ENCODE assay signal across 21 mouse cellular contexts in genomic region chr10:42239810-42240111, GRCm38 (mm10). TPM values are rescaled to one million over a fixed set of nuclear protein-coding genes. Genes with fewer than 3 reads are reported as not detected.
DNase-seq lines count a peak whose midpoint lies in the region; ATAC-seq and TF ChIP-seq lines count a peak whose summit lies in the region.
"Had no signal": no experiment of that assay in that cellular context is flagged by ENCODE, and none has a peak within 500 bp of the region (broad histone marks: within the 10 kb centered on the region; RNA-seq: fewer than 3 reads in every experiment).

No protein-coding gene starts in this region.

- H3K27me3 ChIP-seq in lung, postnatal 0 days (replicated peaks; ENCODE audit: insufficient read depth, low read length): no peaks in the 10 kb centered on the region
- H3K27me3 ChIP-seq in midbrain, embryonic 15.5 days (replicated peaks): no peaks in the 10 kb centered on the region
- H3K27me3 ChIP-seq: embryonic facial prominence, embryonic 13.5 days; heart, embryonic 13.5 days; hindbrain, embryonic 15.5 days had no signal

- no peaks in the 10 kb centered on the region for H3K9me3 ChIP-seq in lung, postnatal 0 days (ENCODE audit: low read length)
- no peaks in the 10 kb centered on the region for H3K9me3 ChIP-seq in midbrain, embryonic 15.5 days
- H3K9me3 ChIP-seq: embryonic facial prominence, embryonic 13.5 days; forebrain, embryonic 12.5 days; G1E; heart, embryonic 13.5 days; hindbrain, embryonic 15.5 days had no signal

- no peak overlapping the region for H3K4me3 ChIP-seq in lung, postnatal 0 days (ENCODE audit: low read depth, low read length)
- H3K4me3 ChIP-seq in lung, adult 2 months (replicated peaks; ENCODE audit: extremely low read depth, low read depth, low read length): no peak overlapping the region
- no peak overlapping the region for H3K4me3 ChIP-seq in midbrain, embryonic 15.5 days
- H3K4me3 ChIP-seq: embryonic facial prominence, embryonic 13.5 days; forebrain, embryonic 12.5 days; gastrocnemius, adult 2 months; heart, embryonic 13.5 days; hindbrain, embryonic 15.5 days had no signal

- H3K9ac ChIP-seq in lung, postnatal 0 days (replicated peaks; ENCODE audit: low read depth): no peak overlapping the region
- no peak overlapping the region for H3K9ac ChIP-seq in midbrain, embryonic 15.5 days
- H3K9ac ChIP-seq: embryonic facial prominence, embryonic 13.5 days; forebrain, embryonic 12.5 days; heart, embryonic 13.5 days; hindbrain, embryonic 15.5 days had no signal

- TF ChIP-seq CTCF in lung, postnatal 0 days (IDR thresholded peaks at IDR 0.05): no peak
- TF ChIP-seq CTCF in lung, adult 2 months (IDR thresholded peaks at IDR 0.05; ENCODE audit: insufficient read depth, low read length): no peak

- DNase-seq in cerebellum, postnatal 4 days (ENCODE audit: low spot score in 2 of 2): no peak
- no peak for DNase-seq in lung, postnatal 0 days (ENCODE audit: low spot score)
- no peak for DNase-seq in lung, adult 2 months
- peak; percentile 65 for DNase-seq in cerebellum, adult 9-11 months
- no peak for DNase-seq in left cerebral cortex, postnatal 4 days
- DNase-seq: adrenal gland, adult 8-10 months; adrenal gland, postnatal 36 days; B cell, adult 2 months; gastrocnemius, adult 2 months; gastrocnemius, postnatal 36 days; heart, adult 11 months; heart, postnatal 36 days had no signal

- H3K4me2 ChIP-seq in lung, postnatal 0 days (replicated peaks; ENCODE audit: low read depth, low read length): no peak overlapping the region
- H3K4me2 ChIP-seq in midbrain, embryonic 15.5 days: no peak overlapping the region
- H3K4me2 ChIP-seq: embryonic facial prominence, embryonic 13.5 days; forebrain, embryonic 12.5 days; heart, embryonic 13.5 days; hindbrain, embryonic 15.5 days had no signal

- intact Hi-C loops in left cerebral cortex, postnatal 4 days (cut with DNase I): no loop called here

- 85% methylated on average over 6 of the region's 6 CpGs for WGBS in lung, postnatal 0 days
- 91% methylated on average over 6 of the region's 6 CpGs for WGBS in lung, adult 2 months
- WGBS in midbrain, embryonic 15.5 days: 89% methylated on average over 6 of the region's 6 CpGs

- TF ChIP-seq EP300 in lung, postnatal 0 days (IDR thresholded peaks at IDR 0.05): no peak

- H3K27ac ChIP-seq in lung, postnatal 0 days (ENCODE audit: low read length): 0 out of 2 replicates have a peak overlapping the region, but pooled peaks have one; percentile 54
- no peak overlapping the region for H3K27ac ChIP-seq in midbrain, embryonic 15.5 days
- H3K27ac ChIP-seq: embryonic facial prominence, embryonic 13.5 days; forebrain, embryonic 12.5 days; gastrocnemius, adult 2 months; hindbrain, embryonic 15.5 days had no signal

- H3K4me1 ChIP-seq in lung, postnatal 0 days (ENCODE audit: insufficient read depth, low read depth, low read length): peaks cover 19% of the 10 kb centered on the region
- H3K4me1 ChIP-seq in lung, adult 2 months (ENCODE audit: control insufficient read depth, insufficient read depth, low read length): peaks cover 21% of the 10 kb centered on the region
- H3K4me1 ChIP-seq in midbrain, embryonic 15.5 days: peaks cover 6% of the 10 kb centered on the region; the same call in 1 of the 2 replicates
- H3K4me1 ChIP-seq: hindbrain, embryonic 15.5 days had no signal

- TF ChIP-seq POLR2A in lung, adult 2 months (IDR thresholded peaks at IDR 0.05; ENCODE audit: borderline replicate concordance, extremely low read depth, low read depth, low read length): no peak

- H3K36me3 ChIP-seq in lung, postnatal 0 days (ENCODE audit: insufficient read depth, low read length): no peaks in the 10 kb centered on the region
- H3K36me3 ChIP-seq in midbrain, embryonic 15.5 days (replicated peaks): no peaks in the 10 kb centered on the region
- H3K36me3 ChIP-seq: forebrain, embryonic 12.5 days; heart, embryonic 13.5 days; hindbrain, embryonic 15.5 days had no signal

- peak; percentile 57; the same call in 1 of the 2 replicates for ATAC-seq in cerebellum, adult (ENCODE audit: insufficient number of reproducible peaks, low FRiP score, low TSS enrichment)
- no peak for ATAC-seq in lung, postnatal 0 days
- ATAC-seq in midbrain, embryonic 15.5 days (replicated peaks): no peak
- ATAC-seq: CD4-positive, CD25-positive, alpha-beta regulatory T cell, adult 4 months; forebrain, embryonic 16.5 days had no signal

RNA-seq across cellular contexts. Expression of gene Foxo3, which starts 36.8 kb away (rescaled TPM):
- polyA plus RNA-seq in lung, postnatal 0 days (2015; fragmentation: Nextera tagmentation; extraction: Ambion mirVana): 15.2 and 22.9 TPM in 2 replicates
- polyA plus RNA-seq in lung, adult 2 months (2012; rRNA removed): 49.3 and 79.9 TPM in 2 replicates
- 10 to 100 TPM; 28.8 to 32.6 TPM for total RNA-seq in left cerebral cortex, postnatal 4 days (2021)
- polyA plus RNA-seq in midbrain, embryonic 15.5 days (2015; fragmentation: Nextera tagmentation; extraction: Ambion mirVana): 4.4 TPM in 2 replicates
